Mouse (Mus musculus): ENCODE results near the gene Clec2g.
A peak's percentile ranks its signal among the peaks of the same experiment; 100 is the strongest.
"Not testable (repeated sequence)": the region's sequence is repeated elsewhere in the genome, so short reads cannot be mapped to it uniquely, and the experiment has no call there.

Gene Clec2g

GRCm38 (mm10) chr6:128971394-128972039 lies 37.3 kb downstream of the Clec2g start:
- no peak for DNase-seq (ENCODE audit: low spot score in 2 of 2)

- no peak for DNase-seq (ENCODE audit: low spot score in 2 of 2)
These were observed 38.0 kb downstream of the Clec2g start for GRCm38 (mm10) chr6:128972156-128972555.

- DNase-seq (ENCODE audit: low spot score in 2 of 2): peak; percentile 52 to 56
These were observed 38.7 kb downstream of the Clec2g start for GRCm38 (mm10) chr6:128972687-128973438.

GRCm38 (mm10) chr6:128973439-128973697 lies 39.2 kb downstream of the Clec2g start:
- no peak for DNase-seq (ENCODE audit: low spot score in 2 of 2)

GRCm38 (mm10) chr6:128974850-128975249 lies 40.7 kb downstream of the Clec2g start:
- peak in 1 of 2 experiments; percentile 23 for DNase-seq (ENCODE audit: low spot score in 2 of 2)

- peak in 1 of 2 experiments; percentile 29 for DNase-seq (ENCODE audit: low spot score in 2 of 2)
These were observed 42.0 kb downstream of the Clec2g start for GRCm38 (mm10) chr6:128976194-128976593.

- not testable (repeated sequence) for DNase-seq (ENCODE audit: low spot score in 2 of 2)
These were observed 47.9 kb downstream of the Clec2g start for GRCm38 (mm10) chr6:128981951-128982541.

GRCm38 (mm10) chr6:128992337-128992736 lies 58.2 kb downstream of the Clec2g start:
- DNase-seq (ENCODE audit: low spot score in 2 of 2): no peak

GRCm38 (mm10) chr6:128992753-128993152 lies 58.6 kb downstream of the Clec2g start:
- DNase-seq (ENCODE audit: low spot score in 2 of 2): peak; percentile 26 to 47

- no peak for DNase-seq (ENCODE audit: low spot score in 2 of 2)
These were observed 59.0 kb downstream of the Clec2g start for GRCm38 (mm10) chr6:128993221-128993620.

GRCm38 (mm10) chr6:128994336-128994735 lies 60.2 kb downstream of the Clec2g start:
- DNase-seq (ENCODE audit: low spot score in 2 of 2): no peak

- DNase-seq (ENCODE audit: low spot score in 2 of 2): no peak
These were observed 60.6 kb downstream of the Clec2g start for GRCm38 (mm10) chr6:128994742-128995141.

- no peak for DNase-seq (ENCODE audit: low spot score in 2 of 2)
These were observed 61.3 kb downstream of the Clec2g start for GRCm38 (mm10) chr6:128995250-128996053.

GRCm38 (mm10) chr6:128996054-128996767 lies 62.0 kb downstream of the Clec2g start:
- no peak for DNase-seq (ENCODE audit: low spot score in 2 of 2)

- DNase-seq (ENCODE audit: low spot score in 2 of 2): no peak
These were observed 62.7 kb downstream of the Clec2g start for GRCm38 (mm10) chr6:128996768-128997442.

- no peak for DNase-seq (ENCODE audit: low spot score in 2 of 2)
These were observed 67.2 kb downstream of the Clec2g start for GRCm38 (mm10) chr6:129001392-129001791.

GRCm38 (mm10) chr6:129008552-129008951 lies 74.4 kb downstream of the Clec2g start:
- DNase-seq (ENCODE audit: low spot score in 2 of 2): no peak

GRCm38 (mm10) chr6:129009846-129010504 lies 75.8 kb downstream of the Clec2g start:
- DNase-seq (ENCODE audit: low spot score in 2 of 2): not testable (repeated sequence)

GRCm38 (mm10) chr6:129010505-129010873 lies 76.3 kb downstream of the Clec2g start:
- DNase-seq (ENCODE audit: low spot score in 2 of 2): no peak

GRCm38 (mm10) chr6:129012012-129012411 lies 77.8 kb downstream of the Clec2g start:
- DNase-seq (ENCODE audit: low spot score in 2 of 2): not testable (repeated sequence)
